Mouse (Mus musculus) embryonic facial prominence, embryonic 14.5 days (tissue): ENCODE measurements around the gene Hcfc1r1. TPM values are rescaled to one million over a fixed set of nuclear protein-coding genes. Genes with fewer than 3 reads are reported as not detected.

Experiments
- ATAC-seq: fragments of 200-750 bp; cut with Nextera tagmentation; 2 replicates; pipeline ENCODE4 v1.8.0; 2017; ENCODE audit warnings: low read depth, moderate number of reproducible peaks, moderate TSS enrichment
- DNase-seq: peaks from one replicate; pipeline ENCODE4 v3.0.0-alpha.2; 2015; ENCODE audit warnings: low spot score
- H3K27ac ChIP-seq: fragments of 300-500 bp; sonication (generic); replicated peaks from 2 replicates; pipeline ENCODE4 v1.5.1; 2014; ENCODE audit warnings: low read depth, mild to moderate bottlenecking, low read length, moderate library complexity
- H3K27me3 ChIP-seq: fragments of 300-500 bp; sonication (generic); replicated peaks from 2 replicates; pipeline ENCODE4 v1.6.1; 2014; ENCODE audit warnings: low read length; ENCODE audit not compliant: control insufficient read depth, insufficient read depth
- H3K36me3 ChIP-seq: fragments of 300-500 bp; sonication (generic); 2 replicates; pipeline ENCODE4 v1.6.1; 2014; ENCODE audit warnings: low read length, mixed read lengths; ENCODE audit not compliant: control insufficient read depth, insufficient read depth
- H3K4me1 ChIP-seq: fragments of 300-500 bp; sonication (generic); 2 replicates; pipeline ENCODE4 v1.6.1; 2014; ENCODE audit warnings: antibody characterized with exemption, low read length; ENCODE audit not compliant: control insufficient read depth, insufficient read depth
- H3K4me2 ChIP-seq: fragments of 300-500 bp; sonication (generic); 2 replicates; pipeline ENCODE4 v1.6.1; 2014; ENCODE audit warnings: low read depth, mild to moderate bottlenecking, low read length, moderate library complexity, mixed read lengths
- H3K4me3 ChIP-seq: fragments of 300-500 bp; sonication (generic); 2 replicates; pipeline ENCODE4 v1.5.1; 2014; ENCODE audit warnings: low read depth, mild to moderate bottlenecking, low read length
- H3K9ac ChIP-seq: fragments of 300-500 bp; sonication (generic); 2 replicates; pipeline ENCODE4 v1.6.1; 2014; ENCODE audit warnings: low read depth, mild to moderate bottlenecking, low read length, moderate library complexity, mixed read lengths
- H3K9me3 ChIP-seq: fragments of 300-500 bp; sonication (generic); 2 replicates; pipeline ENCODE4 v1.6.1; 2016; ENCODE audit warnings: low read length; ENCODE audit not compliant: control insufficient read depth
- WGBS: fragments of 180-500 bp; shearing (Covaris S2); extraction: QIAGEN DNeasy Blood & Tissue Kit; methylation state at CpG from one replicate; pipeline ENCODE4 v1.1.7; 2014; 5-methylcytosine and 5-hydroxymethylcytosine counted together
- polyA plus RNA-seq: library from polyadenylated mRNA; unstranded; fragments of >200 nt; fragmentation: Nextera tagmentation; extraction: Ambion mirVana; gene quantifications from 2 replicates; pipeline ENCODE4 v1.2.1, GENCODE M21; 2014

Hcfc1r1 gene
- polyA plus RNA-seq, 1 experiment from 2014 or later = 107 TPM

GRCm38 (mm10) chr17:23654001-23654400, 19.4 kb upstream of the Hcfc1r1 start:
- Histone ChIP-seq H3K36me3 (no peaks in the 10 kb centered on the region), H3K4me3 (no peak overlapping the region), H3K9me3 (no peaks in the 10 kb centered on the region), H3K27me3 (no peaks in the 10 kb centered on the region), H3K4me1 (no peaks in the 10 kb centered on the region), H3K4me2 (no peak overlapping the region), H3K9ac (no peak overlapping the region), H3K27ac (no peak overlapping the region)
- ATAC-seq (no peak), DNase-seq (no peak)
- 53% methylated on average over 6 of the region's 6 CpGs for WGBS

GRCm38 (mm10) chr17:23654410-23654809, 19.0 kb upstream of the Hcfc1r1 start:
- WGBS = 68% methylated on average over 2 of the region's 2 CpGs
- H3K4me2 ChIP-seq = no peak overlapping the region
- DNase-seq (no peak), ATAC-seq (no peak)
- H3K4me3 ChIP-seq = no peak overlapping the region
- no peaks in the 10 kb centered on the region for H3K4me1 ChIP-seq
- no peaks in the 10 kb centered on the region for H3K36me3 ChIP-seq
- H3K9me3 ChIP-seq = no peaks in the 10 kb centered on the region
- H3K9ac ChIP-seq = no peak overlapping the region
- peaks cover 1% of the 10 kb centered on the region; the same call in 1 of the 2 replicates for H3K27me3 ChIP-seq
- H3K27ac ChIP-seq = no peak overlapping the region

GRCm38 (mm10) chr17:23658450-23658849, 14.9 kb upstream of the Hcfc1r1 start:
- 85% methylated on average over 3 of the region's 3 CpGs for WGBS
- Histone ChIP-seq H3K36me3 (no peaks in the 10 kb centered on the region), H3K27ac (no peak overlapping the region), H3K4me3 (no peak overlapping the region), H3K9ac (no peak overlapping the region), H3K27me3 (peaks cover 40% of the 10 kb centered on the region), H3K9me3 (no peaks in the 10 kb centered on the region), H3K4me1 (peaks cover 5% of the 10 kb centered on the region; the same call in 1 of the 2 replicates), H3K4me2 (no peak overlapping the region)
- DNase-seq = no peak
- no peak for ATAC-seq

- DNase-seq (peak; percentile 65), ATAC-seq (peak; percentile 42; the same call in 1 of the 2 replicates)
- no peak within 1 kb of the TSS for H3K27ac ChIP-seq
- no peak within 1 kb of the TSS; the same call in 1 of the 2 replicates for H3K9ac ChIP-seq
- H3K4me1 ChIP-seq = peaks cover 11% of the 10 kb centered on the region; the same call in 1 of the 2 replicates
- H3K9me3 ChIP-seq = no peaks in the 10 kb centered on the region
- peaks cover 40% of the 10 kb centered on the region for H3K27me3 ChIP-seq
- peak within 1 kb of the TSS; percentile 23 for H3K4me3 ChIP-seq
- WGBS = 4% methylated on average over 25 of the region's 27 CpGs
- H3K36me3 ChIP-seq = no peaks in the 10 kb centered on the region
- H3K4me2 ChIP-seq = peak within 1 kb of the TSS; percentile 36
Measured at GRCm38 (mm10) chr17:23660117-23660875, 13.1 kb upstream of the Hcfc1r1 start, which contains the start of gene Bicdl2. TSS of gene Bicdl2 (plus strand) at chr17:23660506.

GRCm38 (mm10) chr17:23660876-23661200, 12.6 kb upstream of the Hcfc1r1 start:
- H3K4me2 ChIP-seq = peak overlapping the region; percentile 36
- H3K9ac ChIP-seq = no peak overlapping the region
- DNase-seq (peak; percentile 50), ATAC-seq (peak; percentile 59; the same call in 1 of the 2 replicates)
- H3K27ac ChIP-seq = no peak overlapping the region
- peak overlapping the region; percentile 23 for H3K4me3 ChIP-seq
- peaks cover 11% of the 10 kb centered on the region; the same call in 1 of the 2 replicates for H3K4me1 ChIP-seq
- 4% methylated on average over 14 of the region's 14 CpGs for WGBS
- peaks cover 40% of the 10 kb centered on the region for H3K27me3 ChIP-seq
- H3K36me3 ChIP-seq = no peaks in the 10 kb centered on the region
- no peaks in the 10 kb centered on the region for H3K9me3 ChIP-seq

GRCm38 (mm10) chr17:23661526-23661925, 11.9 kb upstream of the Hcfc1r1 start:
- no peak for DNase-seq
- WGBS = 0% methylated on average over 9 of the region's 9 CpGs
- no peak for ATAC-seq
- peaks cover 40% of the 10 kb centered on the region for H3K27me3 ChIP-seq
- no peak overlapping the region for H3K9ac ChIP-seq
- peaks cover 4% of the 10 kb centered on the region; the same call in 1 of the 2 replicates for H3K36me3 ChIP-seq
- H3K9me3 ChIP-seq = no peaks in the 10 kb centered on the region
- H3K4me1 ChIP-seq = peaks cover 11% of the 10 kb centered on the region; the same call in 1 of the 2 replicates
- no peak overlapping the region for H3K4me3 ChIP-seq
- H3K27ac ChIP-seq = no peak overlapping the region
- no peak overlapping the region for H3K4me2 ChIP-seq

GRCm38 (mm10) chr17:23664556-23665021, 8.8 kb upstream of the Hcfc1r1 start:
- Histone ChIP-seq H3K4me1 (peaks cover 11% of the 10 kb centered on the region; the same call in 1 of the 2 replicates), H3K27ac (no peak overlapping the region), H3K4me2 (no peak overlapping the region), H3K36me3 (peaks cover 31% of the 10 kb centered on the region), H3K27me3 (peaks cover 37% of the 10 kb centered on the region), H3K4me3 (no peak overlapping the region), H3K9me3 (no peaks in the 10 kb centered on the region), H3K9ac (0 out of 2 replicates have a peak overlapping the region, but pooled peaks have one; percentile 5)
- peak; percentile 67 for DNase-seq
- WGBS = 7% methylated on average over 5 of the region's 5 CpGs
- peak; percentile 60 for ATAC-seq

GRCm38 (mm10) chr17:23665511-23665910, 7.9 kb upstream of the Hcfc1r1 start:
- 76% methylated on average over 14 of the region's 14 CpGs for WGBS
- H3K27ac ChIP-seq = no peak overlapping the region
- peaks cover 40% of the 10 kb centered on the region for H3K36me3 ChIP-seq
- no peak overlapping the region for H3K4me2 ChIP-seq
- peaks cover 10% of the 10 kb centered on the region; the same call in 1 of the 2 replicates for H3K4me1 ChIP-seq
- DNase-seq (no peak), ATAC-seq (no peak)
- no peak overlapping the region for H3K4me3 ChIP-seq
- peaks cover 27% of the 10 kb centered on the region for H3K27me3 ChIP-seq
- 0 out of 2 replicates have a peak overlapping the region, but pooled peaks have one; percentile 5 for H3K9ac ChIP-seq
- H3K9me3 ChIP-seq = no peaks in the 10 kb centered on the region
